Mouse (Mus musculus) spleen, adult 2 months (tissue): ENCODE measurements around the gene Saysd1.

Experiments used
- CTCF ChIP-seq: fragments of 200-500 bp; IDR thresholded peaks from 2 replicates; pipeline ENCODE4 v1.5.1; 2011; ENCODE audit warnings: mild to moderate bottlenecking, inconsistent platforms; ENCODE audit not compliant: insufficient read depth, insufficient read length, insufficient replicate concordance; ENCODE audit errors: extremely low read depth
- POLR2A ChIP-seq: fragments of 200-500 bp; IDR thresholded peaks from 2 replicates; pipeline ENCODE4 v1.6.1; 2011; ENCODE audit warnings: low read depth, low read length, inconsistent platforms

- no peak for TF ChIP-seq POLR2A
- no peak for TF ChIP-seq CTCF
Observed at GRCm38 (mm10) chr14:20113189-20113961, 25.0 kb downstream of the Saysd1 start.
